Mouse (Mus musculus): ENCODE data around the gene Krtap5-2. TPM values are rescaled to one million over a fixed set of nuclear protein-coding genes. Genes with fewer than 3 reads are reported as not detected.
"Not testable (repeated sequence)": the region's sequence is repeated elsewhere in the genome, so short reads cannot be mapped to it uniquely, and the experiment has no call there.

Krtap5-2 gene
- polyA plus RNA-seq, 1 experiment from 2014 or later = not detected

- Histone ChIP-seq H3K27ac (replicated peaks; ENCODE audit: low read depth, low read length) (no peak overlapping the region), H3K4me3 (ENCODE audit: low read depth, low read length) (no peak overlapping the region), H3K9ac (ENCODE audit: low read length) (no peak overlapping the region), H3K36me3 (ENCODE audit: control insufficient read depth, insufficient read depth, low read length) (no peaks in the 10 kb centered on the region), H3K9me3 (ENCODE audit: control insufficient read depth, low read length) (no peaks in the 10 kb centered on the region), H3K4me2 (ENCODE audit: low read depth, severe bottlenecking) (no peak overlapping the region), H3K4me1 (ENCODE audit: control insufficient read depth, insufficient read depth, low read length) (no peaks in the 10 kb centered on the region), H3K27me3 (ENCODE audit: control insufficient read depth, insufficient read depth, low read length) (no peaks in the 10 kb centered on the region)
- no peak for ATAC-seq (ENCODE audit: insufficient number of reproducible peaks, low FRiP score, low TSS enrichment, low read depth)
- no peak for DNase-seq (ENCODE audit: low spot score)
Measured at GRCm38 (mm10) chr7:142148633-142149032, 27.2 kb downstream of the Krtap5-2 start.

DNA sequence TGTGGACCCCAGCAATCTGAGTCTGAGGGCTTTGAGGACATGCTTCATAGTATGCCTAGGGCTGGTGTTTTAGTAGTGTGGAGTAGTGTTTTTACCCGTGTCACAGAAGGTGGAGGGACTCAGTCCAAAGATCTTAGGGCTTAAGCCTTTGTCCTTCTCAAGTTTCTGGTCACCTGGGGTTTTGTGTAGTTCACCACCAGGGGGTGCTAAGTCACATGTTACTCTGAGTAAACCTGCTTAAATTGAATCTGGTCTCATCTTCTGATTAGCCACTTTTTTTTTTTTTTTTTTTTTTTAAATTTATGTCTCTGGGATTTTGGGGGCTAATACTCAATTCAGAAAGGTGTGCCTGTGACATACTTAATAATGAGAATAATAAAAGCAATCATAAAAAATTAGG is 29.8 kb downstream of the Krtap5-2 start:
- Histone ChIP-seq H3K9ac (ENCODE audit: low read length) (no peak overlapping the region), H3K27me3 (ENCODE audit: control insufficient read depth, insufficient read depth, low read length) (no peaks in the 10 kb centered on the region), H3K9me3 (ENCODE audit: control insufficient read depth, low read length) (no peaks in the 10 kb centered on the region), H3K4me1 (ENCODE audit: control insufficient read depth, insufficient read depth, low read length) (no peaks in the 10 kb centered on the region), H3K27ac (replicated peaks; ENCODE audit: low read depth, low read length) (no peak overlapping the region), H3K36me3 (ENCODE audit: control insufficient read depth, insufficient read depth, low read length) (no peaks in the 10 kb centered on the region), H3K4me2 (ENCODE audit: low read depth, severe bottlenecking) (no peak overlapping the region), H3K4me3 (ENCODE audit: low read depth, low read length) (no peak overlapping the region)
- ATAC-seq (ENCODE audit: insufficient number of reproducible peaks, low FRiP score, low TSS enrichment, low read depth) = no peak
- 0% methylated on average over 1 of the region's 1 CpGs for WGBS
- peak; percentile 68 for DNase-seq (ENCODE audit: low spot score)

DNA sequence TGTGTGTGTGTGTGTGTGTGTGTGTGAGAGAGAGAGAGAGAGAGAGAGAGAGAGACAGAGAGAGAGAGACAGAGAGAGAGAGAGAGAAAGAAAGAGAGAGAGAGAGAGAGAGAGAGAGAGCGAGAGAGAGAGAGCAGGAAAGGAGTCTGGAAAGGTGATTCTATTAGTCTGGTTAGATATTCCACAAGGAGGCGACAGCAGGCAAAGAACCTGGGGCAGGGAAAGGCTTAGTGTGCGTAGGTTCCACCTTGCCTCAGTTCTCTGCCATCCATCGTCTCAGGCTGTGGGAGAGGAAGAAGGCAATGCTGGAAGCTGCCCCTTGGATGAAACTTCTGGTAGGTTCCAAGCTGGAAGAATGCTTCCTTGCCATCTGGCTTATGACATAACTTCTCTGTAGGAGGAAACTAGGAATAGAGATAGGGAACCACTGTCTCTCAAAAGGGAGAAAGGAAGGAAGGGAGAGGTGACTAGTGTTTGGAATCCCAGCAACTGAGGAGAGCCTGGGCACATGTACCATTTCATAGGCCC is 30.3 kb downstream of the Krtap5-2 start:
- Histone ChIP-seq H3K4me3 (ENCODE audit: low read depth, low read length) (no peak overlapping the region), H3K27me3 (ENCODE audit: control insufficient read depth, insufficient read depth, low read length) (no peaks in the 10 kb centered on the region), H3K4me1 (ENCODE audit: control insufficient read depth, insufficient read depth, low read length) (no peaks in the 10 kb centered on the region), H3K4me2 (ENCODE audit: low read depth, severe bottlenecking) (no peak overlapping the region), H3K27ac (replicated peaks; ENCODE audit: low read depth, low read length) (no peak overlapping the region), H3K9ac (ENCODE audit: low read length) (no peak overlapping the region), H3K36me3 (ENCODE audit: control insufficient read depth, insufficient read depth, low read length) (no peaks in the 10 kb centered on the region), H3K9me3 (ENCODE audit: control insufficient read depth, low read length) (no peaks in the 10 kb centered on the region)
- no peak for DNase-seq (ENCODE audit: low spot score)
- 72% methylated on average over 4 of the region's 4 CpGs for WGBS
- ATAC-seq (ENCODE audit: insufficient number of reproducible peaks, low FRiP score, low TSS enrichment, low read depth) = no peak

DNA sequence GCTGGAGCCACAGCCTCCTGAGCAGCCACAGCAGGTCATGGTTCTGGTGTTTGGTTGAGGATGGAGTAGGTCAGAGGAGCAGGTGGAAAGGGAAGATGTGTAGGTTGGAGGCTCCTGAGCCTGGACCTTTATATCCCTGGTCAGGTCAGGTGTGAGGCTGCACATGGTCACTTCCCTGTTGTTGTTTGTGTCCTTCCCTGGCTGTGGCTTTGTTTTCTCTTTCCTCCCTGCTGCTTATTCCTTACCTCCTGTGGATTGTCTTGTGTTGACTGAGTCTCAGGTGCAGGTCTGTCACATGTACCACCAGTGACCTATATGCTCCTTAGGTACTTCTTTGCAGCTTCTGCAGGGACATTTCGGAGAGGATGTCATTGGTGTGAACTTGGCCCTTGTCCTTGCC is 31.3 kb downstream of the Krtap5-2 start, which contains the start of gene Gm45337:
Gene Gm45337, minus strand, starts transcription at position 101 of the 400 bp plus-strand sequence.
- Histone ChIP-seq H3K9ac (ENCODE audit: low read length) (no peak within 1 kb of the TSS), H3K36me3 (ENCODE audit: control insufficient read depth, insufficient read depth, low read length) (no peaks in the 10 kb centered on the region), H3K4me1 (ENCODE audit: control insufficient read depth, insufficient read depth, low read length) (no peaks in the 10 kb centered on the region), H3K4me3 (ENCODE audit: low read depth, low read length) (no peak within 1 kb of the TSS), H3K27ac (replicated peaks; ENCODE audit: low read depth, low read length) (no peak within 1 kb of the TSS), H3K9me3 (ENCODE audit: control insufficient read depth, low read length) (no peaks in the 10 kb centered on the region), H3K4me2 (ENCODE audit: low read depth, severe bottlenecking) (no peak within 1 kb of the TSS), H3K27me3 (ENCODE audit: control insufficient read depth, insufficient read depth, low read length) (no peaks in the 10 kb centered on the region)
- no peak for DNase-seq (ENCODE audit: low spot score)
- no peak for ATAC-seq (ENCODE audit: insufficient number of reproducible peaks, low FRiP score, low TSS enrichment, low read depth)
- 81% methylated on average over 1 of the region's 1 CpGs for WGBS

DNA sequence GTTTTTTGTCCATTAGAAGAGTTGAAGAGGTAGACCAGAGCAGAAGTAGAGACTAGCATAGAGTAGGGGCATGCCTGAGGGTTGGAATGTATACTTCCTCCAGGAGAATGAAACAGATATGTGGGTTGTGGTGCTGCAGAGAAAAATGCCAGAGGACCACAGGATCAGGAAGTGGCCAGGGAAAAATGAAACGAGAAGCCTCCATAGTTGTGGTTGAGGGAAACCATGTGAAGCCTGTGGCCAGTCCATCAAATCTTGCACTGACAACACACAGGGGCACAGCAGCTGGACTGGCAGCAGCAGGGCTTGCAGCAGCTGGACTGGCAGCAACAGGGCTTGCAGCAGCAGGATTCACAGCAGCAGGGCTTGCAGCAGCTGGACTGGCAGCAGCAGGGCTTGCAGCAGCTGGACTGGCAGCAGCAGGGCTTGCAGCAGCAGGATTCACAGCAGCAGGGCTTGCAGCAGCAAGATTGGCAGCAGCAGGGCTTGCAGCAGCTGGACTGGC is 32.2 kb downstream of the Krtap5-2 start:
- H3K27ac ChIP-seq (replicated peaks; ENCODE audit: low read depth, low read length); H3K4me3 ChIP-seq (ENCODE audit: low read depth, low read length); H3K4me2 ChIP-seq (ENCODE audit: low read depth, severe bottlenecking); DNase-seq (ENCODE audit: low spot score); H3K9me3 ChIP-seq (ENCODE audit: control insufficient read depth, low read length); ATAC-seq (ENCODE audit: insufficient number of reproducible peaks, low FRiP score, low TSS enrichment, low read depth); H3K9ac ChIP-seq (ENCODE audit: low read length); H3K4me1 ChIP-seq (ENCODE audit: control insufficient read depth, insufficient read depth, low read length); H3K27me3 ChIP-seq (ENCODE audit: control insufficient read depth, insufficient read depth, low read length); H3K36me3 ChIP-seq (ENCODE audit: control insufficient read depth, insufficient read depth, low read length): not testable (repeated sequence)
- WGBS = 65% methylated on average over 1 of the region's 1 CpGs

- Histone ChIP-seq H3K4me3 (ENCODE audit: low read depth, low read length) (no peak overlapping the region), H3K4me1 (ENCODE audit: control insufficient read depth, insufficient read depth, low read length) (no peaks in the 10 kb centered on the region), H3K9ac (ENCODE audit: low read length) (no peak overlapping the region), H3K36me3 (ENCODE audit: control insufficient read depth, insufficient read depth, low read length) (no peaks in the 10 kb centered on the region), H3K27ac (replicated peaks; ENCODE audit: low read depth, low read length) (no peak overlapping the region), H3K27me3 (ENCODE audit: control insufficient read depth, insufficient read depth, low read length) (no peaks in the 10 kb centered on the region), H3K4me2 (ENCODE audit: low read depth, severe bottlenecking) (no peak overlapping the region), H3K9me3 (ENCODE audit: control insufficient read depth, low read length) (no peaks in the 10 kb centered on the region)
- ATAC-seq (ENCODE audit: insufficient number of reproducible peaks, low FRiP score, low TSS enrichment, low read depth) (no peak), DNase-seq (ENCODE audit: low spot score) (no peak)
- 16% methylated on average over 1 of the region's 1 CpGs for WGBS
Measured at GRCm38 (mm10) chr7:142140696-142141095, 35.1 kb downstream of the Krtap5-2 start.

- not testable (repeated sequence) for H3K27ac ChIP-seq (replicated peaks; ENCODE audit: low read depth, low read length); H3K9ac ChIP-seq (ENCODE audit: low read length); H3K4me3 ChIP-seq (ENCODE audit: low read depth, low read length); H3K27me3 ChIP-seq (ENCODE audit: control insufficient read depth, insufficient read depth, low read length); DNase-seq (ENCODE audit: low spot score); H3K9me3 ChIP-seq (ENCODE audit: control insufficient read depth, low read length); ATAC-seq (ENCODE audit: insufficient number of reproducible peaks, low FRiP score, low TSS enrichment, low read depth); H3K36me3 ChIP-seq (ENCODE audit: control insufficient read depth, insufficient read depth, low read length); H3K4me1 ChIP-seq (ENCODE audit: control insufficient read depth, insufficient read depth, low read length); H3K4me2 ChIP-seq (ENCODE audit: low read depth, severe bottlenecking)
- 51% methylated on average over 2 of the region's 2 CpGs for WGBS
Measured at GRCm38 (mm10) chr7:142135934-142136333, 39.9 kb downstream of the Krtap5-2 start, which contains the start of gene Gm39115. Gm39115 (minus strand) TSS chr7:142136034.

DNA sequence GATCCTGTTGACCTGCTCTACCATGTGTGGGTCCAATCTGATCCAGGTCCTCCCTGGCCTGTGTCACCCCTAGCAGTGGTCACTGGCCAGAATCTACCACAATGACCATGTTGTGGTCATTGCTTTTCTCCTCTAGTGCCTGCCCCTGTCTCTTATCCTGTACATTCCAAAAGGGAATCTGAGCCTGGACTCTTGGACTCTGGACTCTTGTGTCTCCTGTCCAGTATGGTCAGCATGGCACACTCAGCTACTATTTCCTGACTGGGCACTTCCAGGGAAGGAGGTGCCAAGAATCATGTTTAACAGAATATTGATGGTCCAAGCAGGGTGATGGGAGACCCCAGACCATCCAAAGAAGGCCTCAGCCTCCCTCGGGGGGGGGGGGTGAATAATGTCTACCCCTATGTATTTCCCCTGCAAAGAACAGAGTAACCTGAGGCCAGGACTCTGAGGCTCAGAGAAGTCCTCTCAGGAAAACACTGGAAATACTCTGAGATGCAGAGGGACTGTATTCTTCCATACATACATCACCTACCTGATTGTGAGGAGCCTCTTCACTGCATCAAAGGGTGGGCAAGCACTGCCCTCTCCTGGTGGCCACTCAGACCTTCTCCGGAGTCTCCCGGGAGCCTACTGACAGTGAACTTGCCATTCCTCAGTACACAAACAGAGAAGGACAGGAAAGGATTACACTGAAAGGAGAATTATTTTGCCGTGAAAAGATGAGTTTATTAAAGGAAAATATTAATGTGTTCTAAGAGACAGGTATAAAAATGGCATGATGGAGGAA is 41.4 kb downstream of the Krtap5-2 start:
- Histone ChIP-seq H3K36me3 (ENCODE audit: control insufficient read depth, insufficient read depth, low read length) (no peaks in the 10 kb centered on the region), H3K27me3 (ENCODE audit: control insufficient read depth, insufficient read depth, low read length) (no peaks in the 10 kb centered on the region), H3K4me1 (ENCODE audit: control insufficient read depth, insufficient read depth, low read length) (no peaks in the 10 kb centered on the region), H3K27ac (replicated peaks; ENCODE audit: low read depth, low read length) (no peak overlapping the region), H3K9ac (ENCODE audit: low read length) (no peak overlapping the region), H3K4me2 (ENCODE audit: low read depth, severe bottlenecking) (no peak overlapping the region), H3K4me3 (ENCODE audit: low read depth, low read length) (no peak overlapping the region), H3K9me3 (ENCODE audit: control insufficient read depth, low read length) (no peaks in the 10 kb centered on the region)
- no peak for DNase-seq (ENCODE audit: low spot score)
- WGBS = 59% methylated on average over 4 of the region's 4 CpGs
- no peak for ATAC-seq (ENCODE audit: insufficient number of reproducible peaks, low FRiP score, low TSS enrichment, low read depth)
